Mouse (Mus musculus) 3134 (cell line): ENCODE data around the gene Bdkrb2.

Experiments
- DNase-seq: peaks from one replicate; pipeline ENCODE4 v3.0.0-alpha.2; 2011; ENCODE audit warnings: low spot score; ENCODE audit not compliant: insufficient read length; ENCODE audit errors: extremely low read depth

The Bdkrb2 gene

DNA sequence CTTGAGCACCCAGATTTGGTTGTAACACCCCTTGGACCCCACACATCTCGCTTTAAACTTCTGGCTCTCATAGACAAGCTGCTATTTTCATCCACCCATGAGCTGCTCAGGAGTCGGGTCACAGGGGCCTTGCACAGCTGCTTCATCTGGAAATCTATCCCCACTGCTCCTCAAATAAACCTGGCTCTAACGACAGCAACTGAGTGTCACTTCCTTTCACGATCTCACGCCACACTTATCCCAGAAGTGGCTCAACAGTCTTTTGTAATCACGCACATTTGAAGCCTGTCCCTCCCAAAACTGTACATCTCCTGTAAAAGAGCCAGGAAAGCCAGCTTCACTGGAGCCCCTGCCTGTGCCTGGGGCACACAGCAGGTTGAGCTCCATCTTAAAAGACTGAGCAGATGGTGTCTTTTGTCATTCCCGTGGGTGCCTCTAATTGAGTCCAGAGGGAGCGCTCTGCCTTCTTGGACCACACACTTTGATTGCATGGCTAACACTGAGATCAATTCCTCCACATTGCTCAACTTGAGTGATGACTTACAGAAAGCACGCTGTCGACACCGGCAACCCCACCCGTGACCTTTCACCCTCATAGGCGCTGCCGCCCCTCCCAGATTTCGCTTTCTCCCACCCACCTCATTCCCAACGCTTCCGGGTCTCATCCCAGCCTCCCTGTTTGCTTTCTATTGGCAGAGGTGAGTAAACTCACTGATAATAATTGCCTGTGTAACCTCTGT lies 17.2 kb upstream of the Bdkrb2 start:
- DNase-seq, result peak; percentile 52

DNA sequence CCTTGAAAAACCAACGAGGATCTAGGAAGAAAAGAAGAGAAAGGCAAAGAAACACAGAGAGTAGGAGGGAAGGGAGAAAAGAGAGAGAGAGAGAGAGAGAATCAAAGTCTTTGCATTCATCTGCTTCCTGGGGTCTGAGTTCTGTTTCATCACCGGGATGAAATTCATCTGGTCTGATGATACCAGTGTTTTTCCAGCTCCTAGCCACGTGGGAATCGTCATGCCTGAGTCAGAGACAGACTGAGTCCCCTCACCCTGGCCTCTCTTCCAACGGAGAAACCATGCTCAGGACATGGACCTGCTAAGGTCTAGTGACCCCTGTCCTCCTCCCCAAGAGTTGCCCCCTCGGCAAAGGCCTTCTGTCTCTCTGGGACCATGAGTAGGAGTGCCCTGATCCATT lies 16.5 kb upstream of the Bdkrb2 start:
- DNase-seq, result peak; percentile 22

DNA sequence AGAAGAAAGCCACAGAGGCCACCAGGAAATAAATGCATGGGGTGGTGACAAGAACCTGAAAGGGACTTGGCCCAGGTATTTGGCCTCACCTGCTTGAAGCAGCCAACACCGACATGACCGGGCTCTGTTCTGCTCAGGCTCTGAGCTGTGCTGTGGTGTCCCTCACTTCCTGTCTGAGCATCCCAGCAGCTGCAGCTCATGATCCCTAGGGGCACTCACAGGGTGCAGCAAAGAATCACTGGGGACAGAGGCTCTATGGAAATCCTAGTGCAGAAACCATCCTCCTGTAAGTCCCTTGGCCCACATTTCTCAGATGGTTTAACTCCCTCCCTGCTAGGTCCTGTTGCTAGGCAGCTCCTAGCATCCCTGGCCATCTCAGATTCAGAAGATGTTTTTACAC lies 15.9 kb upstream of the Bdkrb2 start:
- DNase-seq, result peak; percentile 23

- no peak for DNase-seq
These were observed 15.0 kb upstream of the Bdkrb2 start for GRCm38 (mm10) chr12:105548001-105548400.

DNA sequence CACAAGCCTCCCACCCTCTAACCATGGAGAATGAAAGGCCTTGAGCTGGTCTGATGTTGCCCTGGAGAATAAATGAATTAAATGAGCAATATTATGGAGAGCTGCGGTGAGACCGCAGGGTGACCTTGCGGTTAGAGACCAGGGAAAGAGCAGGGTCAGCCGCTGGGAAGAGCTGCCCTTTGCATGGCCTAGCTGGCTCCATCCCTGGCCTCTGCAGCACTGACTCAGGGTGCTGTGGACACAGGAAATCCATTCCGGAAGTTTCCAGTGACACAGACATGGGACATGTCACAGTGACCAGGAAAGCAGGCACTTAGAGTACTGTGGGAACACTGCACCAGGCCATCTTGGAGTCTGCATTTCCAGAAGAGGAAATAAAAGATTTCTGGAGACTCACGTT lies 14.1 kb upstream of the Bdkrb2 start:
- DNase-seq, result peak; percentile 27

GRCm38 (mm10) chr12:105549835-105550802 lies 12.9 kb upstream of the Bdkrb2 start:
- no peak for DNase-seq

- DNase-seq, result peak; percentile 53
These were observed 11.5 kb upstream of the Bdkrb2 start for GRCm38 (mm10) chr12:105551551-105551989.

GRCm38 (mm10) chr12:105554151-105554772 lies 8.8 kb upstream of the Bdkrb2 start:
- DNase-seq, result no peak

GRCm38 (mm10) chr12:105555172-105555571 lies 7.9 kb upstream of the Bdkrb2 start:
- no peak for DNase-seq

DNA sequence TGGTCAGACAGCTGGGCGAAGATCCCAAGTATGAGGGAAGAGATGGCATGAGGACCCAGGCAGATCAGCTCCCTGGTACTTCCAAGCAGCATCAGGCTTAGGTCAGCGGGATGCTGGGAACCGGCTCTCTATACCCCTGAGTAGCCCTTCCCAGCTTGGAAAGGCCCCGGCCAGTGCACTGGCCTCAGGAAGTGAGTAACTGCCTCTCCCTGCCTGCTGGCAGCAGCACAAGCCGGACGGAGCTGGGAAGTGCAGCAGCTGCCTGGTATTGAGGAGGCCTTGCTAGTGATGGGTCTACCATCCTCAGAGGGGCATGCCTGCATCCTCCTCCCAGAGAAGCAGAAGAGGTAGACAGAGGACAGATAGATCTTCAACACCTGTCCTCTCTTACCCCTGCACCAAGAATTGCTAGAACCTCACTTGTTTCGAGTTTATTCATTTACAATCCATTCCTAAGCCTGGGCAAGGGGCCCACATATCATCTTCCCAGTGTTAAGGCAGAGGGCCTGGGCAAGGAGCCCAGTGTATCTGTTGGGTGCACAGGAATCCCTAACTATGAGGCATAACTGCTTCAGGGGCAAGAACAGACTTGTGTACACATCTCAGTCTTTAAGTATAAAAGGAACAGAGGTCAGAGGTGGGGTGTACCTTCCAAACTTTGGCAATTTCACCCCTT lies 5.6 kb upstream of the Bdkrb2 start:
- DNase-seq, result peak; percentile 64

- DNase-seq, result no peak
These were observed 2.0 kb upstream of the Bdkrb2 start for GRCm38 (mm10) chr12:105561007-105561534.

GRCm38 (mm10) chr12:105562056-105562820 lies 788 bp upstream of the Bdkrb2 start:
- peak; percentile 50 for DNase-seq

DNA sequence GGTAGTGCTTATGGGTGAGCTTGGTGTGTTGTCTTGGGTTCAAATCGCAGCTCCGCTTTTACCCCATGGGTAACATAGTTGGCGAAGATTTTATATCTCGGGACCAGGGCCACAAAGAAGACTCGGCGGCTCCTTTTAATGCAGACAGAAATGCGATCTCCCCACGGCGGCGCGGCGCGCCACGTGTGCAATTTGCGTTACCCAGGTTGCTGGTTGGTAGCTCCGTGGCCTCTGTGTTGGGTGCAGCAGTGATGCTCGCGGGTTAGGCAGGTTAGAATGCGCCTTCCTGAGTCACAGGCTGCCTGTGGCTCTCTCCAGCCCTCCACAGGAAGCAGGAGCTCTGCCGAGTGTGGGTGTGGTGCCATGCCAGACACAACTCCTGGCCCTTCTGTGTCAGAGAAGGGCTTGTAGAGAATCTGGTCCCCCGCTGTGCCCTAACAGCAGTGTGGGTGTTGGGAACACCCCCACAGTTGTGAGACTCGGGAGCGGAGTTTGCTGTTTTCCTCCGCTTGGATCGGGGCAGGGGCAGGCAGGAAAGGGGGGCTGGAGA lies 775 bp downstream of the Bdkrb2 start:
- DNase-seq, result peak; percentile 68

DNA sequence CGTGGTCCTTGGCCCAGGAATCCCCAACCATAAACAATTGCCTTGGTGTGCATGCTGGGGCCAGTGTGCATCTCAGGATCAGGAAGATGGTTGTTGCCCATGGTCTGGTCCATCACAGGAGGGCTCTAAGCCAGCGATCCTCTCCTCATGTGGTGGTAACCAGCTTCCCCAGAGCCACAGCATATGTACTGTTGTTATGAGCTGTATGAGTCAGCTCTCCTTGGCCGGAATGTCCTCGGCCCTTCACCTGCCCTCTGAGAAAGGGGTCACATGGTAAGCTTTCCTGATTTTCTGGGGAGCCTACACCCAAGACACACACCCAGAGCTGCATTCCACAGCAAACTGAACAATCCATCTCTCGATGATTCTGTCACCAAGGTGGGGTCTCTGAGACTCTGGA lies 2.2 kb downstream of the Bdkrb2 start:
- DNase-seq, result no peak

DNA sequence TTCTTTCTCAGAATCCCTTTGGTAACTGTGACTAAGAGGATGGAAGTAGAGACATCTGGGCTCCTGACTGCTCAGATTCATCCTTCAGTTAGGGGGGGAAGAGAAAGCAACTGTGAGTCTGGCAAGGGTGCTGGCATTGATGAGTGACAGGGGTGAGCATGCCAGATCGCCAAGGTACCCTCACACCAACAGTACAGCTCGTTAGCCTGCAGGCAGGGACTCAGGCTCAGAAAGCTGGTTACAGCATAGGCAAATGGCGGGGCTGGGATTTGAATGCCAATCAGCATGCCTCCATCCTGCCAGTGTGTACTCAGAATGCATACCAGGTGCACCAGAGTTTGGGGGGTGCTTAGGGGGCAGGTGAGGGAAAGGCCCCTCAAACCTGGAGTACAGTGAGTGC lies 8.8 kb downstream of the Bdkrb2 start:
- no peak for DNase-seq

DNA sequence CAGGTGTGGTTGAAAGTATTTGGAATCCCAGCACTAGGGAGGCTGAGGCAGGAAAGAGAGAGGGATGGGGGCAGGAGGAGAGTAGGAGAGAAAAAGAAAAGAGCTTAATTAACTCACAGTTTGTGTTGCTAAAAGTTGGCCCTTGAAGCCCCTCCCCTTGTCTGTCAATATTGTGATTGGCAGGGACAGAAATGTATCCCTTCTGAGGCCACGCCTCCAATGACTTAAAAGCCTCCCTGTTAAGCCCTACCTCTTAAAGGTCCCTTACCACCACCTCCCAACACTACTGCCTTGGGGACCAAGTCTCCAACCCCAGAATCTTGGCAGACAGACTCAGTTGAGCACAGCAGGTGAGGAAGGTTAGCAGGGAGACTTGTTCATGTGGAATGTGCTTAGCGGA lies 9.6 kb downstream of the Bdkrb2 start:
- DNase-seq, result no peak

- DNase-seq, result no peak
These were observed 11.3 kb downstream of the Bdkrb2 start for GRCm38 (mm10) chr12:105574356-105574755.

DNA sequence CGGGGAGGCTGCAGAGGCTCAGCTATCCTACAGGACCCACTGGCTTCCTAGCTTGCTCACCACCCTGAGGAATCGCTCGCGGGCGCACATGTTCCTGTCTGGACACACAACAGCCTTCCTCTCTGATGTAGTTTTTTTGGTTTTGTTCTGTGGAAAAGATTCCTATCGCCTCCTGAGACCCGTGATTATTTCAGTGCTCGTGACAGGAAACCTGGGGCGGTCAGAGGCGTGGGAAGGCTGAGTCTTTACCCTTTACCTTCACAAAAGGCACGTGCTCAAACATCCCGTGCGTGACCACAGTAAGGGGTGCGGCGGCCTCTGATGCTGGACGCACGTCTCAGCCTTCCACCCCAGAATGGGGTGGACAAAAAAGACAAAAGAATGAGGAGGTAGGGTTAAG lies 17.5 kb downstream of the Bdkrb2 start:
- no peak for DNase-seq

- DNase-seq, result no peak
These were observed 19.5 kb downstream of the Bdkrb2 start for GRCm38 (mm10) chr12:105582486-105582885.
